Mouse (Mus musculus) thymus, postnatal 4 days (tissue): ENCODE measurements around the gene Tuba3a.
"Not testable (repeated sequence)": the region's sequence is repeated elsewhere in the genome, so short reads cannot be mapped to it uniquely, and the experiment has no call there.

ENCODE experiments used
- DNase-seq: peaks from one replicate; pipeline ENCODE4 v3.0.0; 2021

The Tuba3a gene

DNA sequence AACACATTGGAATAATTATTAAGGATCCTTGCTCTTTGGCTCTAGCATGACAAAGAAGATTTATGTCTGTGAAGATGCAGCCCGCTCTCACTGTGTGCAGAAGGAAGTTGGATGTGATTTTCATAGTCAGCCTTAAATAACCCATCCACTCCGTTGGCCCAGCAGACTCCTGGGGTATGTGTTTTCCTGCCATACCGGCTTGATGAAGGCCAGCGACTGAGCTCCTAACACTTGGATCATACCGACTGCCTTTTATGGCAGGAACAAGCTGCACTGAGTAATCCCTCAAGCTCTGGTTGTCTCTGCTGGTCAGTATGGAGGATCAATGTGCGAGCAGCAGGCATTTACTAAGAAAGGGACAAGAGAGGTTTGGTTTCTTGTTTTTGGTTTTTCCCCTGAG, 19.6 kb upstream of the Tuba3a start:
- no peak for DNase-seq

DNA sequence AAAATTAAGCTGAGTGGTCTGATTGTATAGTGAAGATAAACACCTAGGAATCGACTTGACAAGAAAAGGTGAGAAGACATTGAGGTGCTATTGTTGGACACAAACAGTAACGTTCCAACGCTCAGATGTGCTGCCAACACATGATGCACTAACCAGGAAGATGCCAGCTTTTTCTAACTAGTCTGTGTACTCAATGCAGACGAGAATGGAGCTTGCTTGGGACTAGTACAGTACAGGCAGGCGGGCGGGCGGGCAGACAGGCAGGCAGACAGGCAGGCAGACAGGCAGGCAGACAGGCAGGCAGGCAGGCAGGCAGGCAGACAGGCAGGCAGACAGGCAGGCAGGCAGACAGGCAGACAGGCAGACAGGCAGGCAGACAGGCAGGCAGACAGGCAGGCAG, 18.6 kb upstream of the Tuba3a start:
- DNase-seq = not testable (repeated sequence)

DNA sequence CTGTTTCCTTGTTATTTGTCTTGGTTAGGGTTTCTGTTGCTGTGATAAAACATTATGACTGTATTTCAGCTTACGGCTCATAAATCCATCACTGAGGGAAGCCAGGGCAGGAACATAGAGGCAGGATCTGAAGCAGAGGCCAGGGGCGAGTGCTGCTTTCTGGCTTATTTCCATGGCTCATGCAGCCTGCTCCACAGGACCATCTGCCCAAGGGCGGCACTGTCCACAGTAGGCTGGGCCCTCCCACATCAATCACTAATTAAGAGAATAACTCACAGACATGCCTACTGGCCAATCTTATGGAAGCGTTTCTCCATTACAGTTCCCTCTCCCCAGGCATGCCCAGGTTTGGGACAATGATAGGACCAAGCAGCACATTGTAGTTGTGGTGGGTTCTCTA, 17.4 kb upstream of the Tuba3a start:
- DNase-seq = no peak

DNA sequence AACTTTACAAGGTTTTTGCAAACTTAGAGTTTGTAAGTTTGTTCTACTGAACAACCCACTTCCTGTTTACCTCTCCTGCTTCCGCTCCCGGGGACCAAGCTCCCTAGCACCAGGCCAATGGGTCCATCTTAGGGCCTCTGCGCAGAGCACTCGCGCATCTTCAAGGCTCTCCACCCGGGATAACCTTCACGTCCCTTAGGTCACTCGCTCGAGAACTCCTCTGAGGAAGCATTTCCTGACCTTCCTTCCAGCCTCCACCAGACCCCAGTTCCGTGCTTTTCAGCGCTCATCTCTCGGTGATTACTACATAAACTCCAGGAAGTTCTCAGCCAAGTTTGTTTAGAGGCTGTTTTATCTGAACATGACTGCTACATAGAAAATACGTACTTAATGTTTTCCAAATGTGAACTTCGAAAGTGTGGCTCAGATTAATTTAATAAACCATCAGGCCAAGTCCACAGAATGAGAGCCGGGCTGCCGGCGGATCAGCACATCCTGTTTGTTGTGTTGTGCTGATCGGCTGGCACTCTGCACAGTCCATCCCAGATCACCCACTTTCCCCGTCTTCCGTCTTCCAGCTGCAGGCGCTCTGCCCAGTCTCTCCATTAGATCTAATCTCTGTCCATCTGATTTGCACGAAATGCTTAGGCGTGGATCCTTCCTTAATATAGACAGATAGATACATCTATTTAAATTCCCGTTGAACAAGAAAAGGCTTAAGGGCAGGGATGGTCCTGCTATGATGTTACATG, 16.6 kb upstream of the Tuba3a start:
- DNase-seq = peak; percentile 43

DNA sequence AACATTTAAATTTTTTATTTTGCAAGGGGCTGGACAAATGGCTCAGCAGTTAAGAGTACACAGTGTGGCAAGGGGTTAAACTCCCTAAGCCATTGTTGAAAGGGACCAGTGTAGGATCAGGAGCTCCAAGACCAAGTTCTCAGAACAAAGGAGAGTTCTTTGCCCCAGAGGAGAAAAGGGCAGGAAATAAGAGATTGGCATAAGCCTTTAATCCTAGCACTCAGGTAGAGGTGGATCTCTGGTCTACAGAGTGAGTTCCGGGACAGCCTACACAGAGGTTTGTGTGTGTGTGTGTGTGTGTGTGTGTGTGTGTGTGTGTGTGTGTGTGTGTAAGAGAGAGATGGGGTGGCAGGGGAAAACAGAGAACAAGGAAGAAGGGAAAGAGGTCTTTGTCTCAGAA, 15.1 kb upstream of the Tuba3a start:
- DNase-seq = no peak

DNA sequence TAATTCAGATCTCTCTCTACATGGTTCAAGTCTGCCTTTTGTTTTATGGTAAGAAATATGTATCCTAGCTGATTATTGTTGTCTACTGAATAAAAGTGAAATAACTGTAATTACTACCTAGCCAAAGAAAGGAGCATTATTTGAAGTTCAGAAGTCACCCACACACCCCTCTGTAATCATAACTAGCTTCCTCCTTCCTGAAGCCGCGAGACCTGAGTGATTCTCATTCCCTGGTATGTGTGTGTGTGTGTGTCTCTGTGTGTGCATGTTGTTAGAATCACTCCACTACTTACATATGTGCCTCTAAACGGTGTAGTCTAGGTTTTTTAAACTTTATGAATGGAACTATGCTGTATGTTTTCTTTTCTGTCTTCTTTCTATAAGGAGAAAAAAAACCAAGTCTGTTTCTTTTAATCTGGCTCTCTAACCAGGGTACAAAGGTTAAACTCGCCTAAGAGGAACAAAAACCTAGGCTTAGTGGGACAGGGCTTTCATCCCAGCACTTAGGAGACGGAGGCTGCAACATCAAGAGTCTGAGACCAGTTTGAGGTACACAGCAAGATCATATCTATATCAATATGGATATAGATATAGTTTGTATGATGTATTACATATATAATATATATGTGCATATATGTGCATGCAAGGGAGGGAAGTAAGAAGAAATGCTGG, 11.4 kb upstream of the Tuba3a start:
- DNase-seq = no peak

DNA sequence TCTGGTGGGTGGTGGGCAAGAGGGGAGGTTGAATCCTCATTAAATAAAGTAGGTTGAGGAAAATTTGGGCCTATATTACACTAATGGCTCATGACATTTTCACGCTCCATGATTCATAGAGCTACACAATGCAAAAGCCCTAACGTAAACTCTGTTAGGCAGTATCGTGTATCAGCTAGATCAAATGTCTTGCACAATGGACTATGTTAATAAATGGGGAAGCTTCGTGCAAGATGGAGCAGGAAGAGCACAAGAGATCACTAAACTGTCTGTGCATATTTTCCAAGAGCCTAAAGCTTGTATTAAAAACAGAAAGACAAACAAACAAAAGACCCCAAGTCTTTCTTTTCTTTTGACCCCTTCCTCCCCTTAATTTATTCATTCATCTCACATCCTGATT, 8.2 kb upstream of the Tuba3a start:
- no peak for DNase-seq

DNA sequence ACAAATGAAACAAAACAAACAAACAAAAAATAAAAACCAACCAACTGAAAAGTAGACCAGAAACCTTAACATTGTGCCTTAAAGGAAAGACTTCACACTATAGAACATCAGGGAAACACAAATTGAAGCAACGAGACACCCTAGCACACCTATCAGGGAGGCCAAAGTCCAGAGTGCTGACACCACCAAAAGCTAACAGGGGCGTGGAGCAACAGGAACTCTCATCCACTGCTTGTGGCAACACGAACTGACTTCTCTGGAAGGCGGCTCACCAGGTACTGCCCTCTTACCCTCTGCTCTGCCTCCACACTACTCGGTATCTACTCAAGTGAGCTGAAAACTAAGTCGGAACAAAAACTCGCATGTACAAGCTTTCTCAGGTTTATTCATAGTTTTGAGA, 6.4 kb upstream of the Tuba3a start:
- DNase-seq = no peak

DNA sequence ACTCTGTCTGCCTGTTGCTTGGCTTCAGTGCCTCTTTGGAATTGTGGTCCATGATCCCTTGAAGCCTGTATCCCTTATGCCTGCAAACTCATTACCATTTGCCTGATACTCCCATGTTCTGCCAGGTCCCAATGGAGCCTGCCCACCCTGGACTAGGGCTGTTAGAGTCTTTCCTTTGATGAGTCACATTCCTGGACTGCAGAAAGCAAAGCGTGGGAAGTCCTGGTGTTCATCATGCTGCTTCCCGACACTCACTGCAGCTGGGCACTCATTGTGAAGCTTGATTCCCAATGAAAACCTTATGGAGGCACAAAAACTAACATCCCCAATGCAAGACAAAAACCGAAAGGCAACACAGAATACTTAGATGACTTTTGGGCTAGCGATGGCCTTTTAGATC, 5.5 kb upstream of the Tuba3a start:
- DNase-seq = no peak

DNA sequence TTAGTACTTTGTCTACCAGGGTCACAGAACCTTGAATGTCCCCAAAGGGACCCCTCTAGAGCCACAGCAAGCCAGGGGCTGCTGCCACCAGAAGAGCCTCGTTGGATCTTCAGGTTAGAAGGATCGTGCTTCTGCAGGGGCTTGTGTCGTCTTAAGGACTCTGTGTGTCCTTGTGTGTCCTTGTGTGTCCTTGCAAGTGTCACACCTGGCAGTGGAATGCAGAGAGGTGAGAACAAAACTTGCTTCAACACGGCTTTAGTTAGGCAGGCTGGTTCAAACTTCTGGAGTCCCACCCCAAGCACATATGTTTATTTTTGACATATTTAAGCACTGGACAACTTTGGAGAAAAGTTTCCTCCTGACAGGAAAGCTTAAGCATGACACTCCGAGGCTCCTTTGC, 2.9 kb upstream of the Tuba3a start:
- no peak for DNase-seq

DNA sequence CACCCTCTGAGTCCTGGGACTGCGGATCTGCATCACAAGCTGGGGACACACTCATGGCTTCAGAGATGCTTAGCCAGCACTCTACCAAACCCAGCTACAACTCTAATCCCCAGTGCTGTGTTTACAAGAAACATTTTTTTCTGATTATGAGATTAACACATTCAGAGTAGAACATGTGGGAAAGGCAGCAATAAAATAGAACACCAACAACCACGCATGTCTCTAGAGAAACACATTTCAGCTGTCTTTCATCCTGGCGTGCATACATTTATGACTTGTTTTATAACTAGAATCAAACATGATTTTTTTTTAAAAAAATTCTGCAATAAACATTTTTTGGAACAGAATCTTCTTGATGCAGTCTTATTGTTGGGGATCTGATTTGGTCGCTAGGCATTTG, 1.1 kb upstream of the Tuba3a start:
- DNase-seq = no peak

DNA sequence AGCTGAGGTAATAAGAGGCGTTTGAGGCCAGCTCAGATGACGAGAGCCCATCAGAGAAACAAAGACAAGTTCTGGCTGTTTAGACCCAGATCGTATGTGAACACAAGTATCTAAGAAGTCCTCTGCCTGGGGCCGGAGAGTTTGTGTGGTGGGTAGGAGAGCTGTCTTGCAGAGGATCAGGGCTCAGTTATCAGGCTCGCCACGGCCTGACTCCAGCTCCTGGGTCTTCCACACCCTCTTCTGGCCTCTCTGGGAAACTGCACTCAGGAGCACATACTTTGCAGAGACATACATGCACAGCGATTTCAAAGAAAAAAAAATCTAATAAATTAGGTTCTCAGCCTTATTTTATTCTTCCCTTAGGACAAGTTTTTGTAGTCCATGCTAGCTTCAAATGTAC, 1.1 kb downstream of the Tuba3a start:
- no peak for DNase-seq

DNA sequence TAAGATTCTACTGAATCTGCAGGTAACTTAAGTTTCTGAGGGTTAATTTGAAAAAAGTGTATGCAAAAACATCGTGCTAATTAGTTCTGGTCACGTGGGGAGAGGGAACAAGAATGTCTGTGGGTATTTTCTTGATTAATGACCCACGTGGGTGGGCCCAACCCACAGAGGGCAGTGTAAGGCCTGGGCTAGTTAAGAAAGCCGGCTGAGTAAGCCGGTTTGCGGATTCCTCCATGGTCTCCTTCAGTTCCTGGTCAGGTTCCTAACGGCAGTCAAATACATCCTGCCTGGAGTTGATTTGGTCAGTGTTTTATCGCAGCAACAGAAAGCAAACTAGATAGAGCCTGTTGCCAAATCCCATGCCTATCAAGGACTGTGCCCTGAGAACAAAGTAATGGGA, 1.6 kb downstream of the Tuba3a start:
- no peak for DNase-seq

DNA sequence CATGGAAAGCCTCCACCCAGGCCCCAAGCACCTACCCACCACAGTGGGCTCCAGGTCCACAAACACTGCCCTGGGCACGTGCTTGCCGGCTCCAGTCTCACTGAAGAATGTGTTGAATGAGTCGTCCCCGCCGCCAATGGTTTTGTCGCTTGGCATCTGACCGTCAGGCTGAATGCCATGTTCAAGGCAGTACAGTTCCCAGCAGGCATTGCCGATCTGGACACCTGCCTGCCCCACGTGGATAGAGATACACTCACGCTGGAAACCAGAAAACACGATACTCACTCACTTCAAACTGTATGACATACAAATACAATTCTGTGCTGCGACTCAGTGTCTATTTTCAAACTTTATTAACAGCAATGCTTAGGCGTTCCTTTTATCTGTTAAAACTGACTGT, 3.1 kb downstream of the Tuba3a start:
- DNase-seq = not testable (repeated sequence)

DNA sequence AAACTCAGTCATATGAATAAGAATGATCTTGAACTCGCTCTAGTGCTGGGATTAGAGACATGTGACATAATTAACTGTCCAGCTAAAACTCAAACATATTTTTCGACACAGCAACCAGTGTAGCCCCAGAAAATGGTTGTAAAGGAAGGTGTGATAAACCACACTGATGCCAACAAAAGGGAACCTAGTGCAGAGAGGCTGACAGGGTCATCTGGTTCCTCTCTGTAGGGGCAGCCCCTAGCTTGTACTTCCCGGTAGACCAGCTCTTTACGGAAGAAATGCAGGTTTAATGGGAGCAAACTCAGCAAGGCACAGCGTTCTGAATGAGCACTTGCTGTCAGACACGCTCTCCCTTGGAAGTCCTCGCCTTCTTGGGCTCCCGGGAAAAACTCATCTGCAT, 6.1 kb downstream of the Tuba3a start:
- DNase-seq = no peak

DNA sequence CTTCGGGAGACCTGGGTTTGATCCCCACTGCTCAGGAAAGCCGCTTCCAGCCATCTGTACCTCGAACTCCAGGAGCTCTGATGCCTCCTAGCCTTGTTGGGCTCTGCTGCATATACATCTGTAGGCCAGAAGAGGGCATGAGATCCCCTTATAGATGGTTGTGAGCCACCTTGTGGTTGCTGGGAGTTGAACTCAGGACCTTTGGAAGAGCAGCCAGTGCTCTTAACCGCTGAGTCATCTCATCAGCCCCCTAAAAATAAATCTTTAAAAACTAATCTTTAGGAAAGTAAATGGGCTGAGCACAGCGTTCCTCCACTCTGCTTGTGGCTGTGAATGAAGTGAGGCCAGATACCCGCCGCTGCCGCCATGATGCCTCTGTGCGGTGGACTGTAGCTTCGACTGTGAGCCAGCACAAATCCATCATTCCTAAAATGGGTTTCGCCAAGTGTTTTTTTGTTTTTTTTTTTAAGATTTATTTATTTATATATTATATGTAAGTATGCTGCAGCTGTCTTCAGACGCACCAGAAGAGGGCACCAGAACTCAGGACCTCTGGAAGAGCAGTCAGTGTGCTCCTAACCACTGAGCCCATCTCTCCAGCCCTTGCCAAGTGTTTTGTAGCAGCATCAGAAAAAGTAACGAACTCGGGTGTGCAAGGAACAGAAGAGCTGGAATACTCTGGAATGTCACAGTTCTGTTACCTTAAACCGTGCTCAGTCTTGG, 10.8 kb downstream of the Tuba3a start:
- DNase-seq = peak; percentile 73

DNA sequence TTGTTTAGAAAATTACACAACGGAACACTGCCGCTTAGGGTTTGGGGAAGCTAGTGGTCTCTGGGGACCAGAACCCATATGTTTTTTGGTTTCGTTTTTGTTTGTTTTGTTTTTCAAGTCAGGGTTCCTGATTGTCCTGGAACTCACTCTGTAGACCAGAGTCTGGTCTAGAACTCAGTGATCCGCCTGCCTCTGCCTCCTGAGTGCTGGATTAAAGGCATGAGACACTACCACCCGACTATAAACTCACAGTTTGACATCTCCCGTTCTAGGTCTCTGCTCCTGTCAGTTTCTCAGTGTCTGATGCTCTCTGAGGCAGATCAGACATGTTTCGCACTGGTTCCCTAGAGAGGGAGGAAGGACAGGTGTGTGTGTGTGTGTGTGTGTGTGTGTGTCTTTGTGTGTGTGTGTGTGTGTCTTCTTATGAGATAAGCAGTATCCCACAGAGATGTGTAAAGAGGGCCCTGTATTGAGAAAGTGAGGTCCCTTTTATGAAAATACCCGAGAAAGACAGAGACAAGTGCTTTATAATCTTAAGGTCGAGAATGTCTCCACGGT, 13.5 kb downstream of the Tuba3a start:
- no peak for DNase-seq

DNA sequence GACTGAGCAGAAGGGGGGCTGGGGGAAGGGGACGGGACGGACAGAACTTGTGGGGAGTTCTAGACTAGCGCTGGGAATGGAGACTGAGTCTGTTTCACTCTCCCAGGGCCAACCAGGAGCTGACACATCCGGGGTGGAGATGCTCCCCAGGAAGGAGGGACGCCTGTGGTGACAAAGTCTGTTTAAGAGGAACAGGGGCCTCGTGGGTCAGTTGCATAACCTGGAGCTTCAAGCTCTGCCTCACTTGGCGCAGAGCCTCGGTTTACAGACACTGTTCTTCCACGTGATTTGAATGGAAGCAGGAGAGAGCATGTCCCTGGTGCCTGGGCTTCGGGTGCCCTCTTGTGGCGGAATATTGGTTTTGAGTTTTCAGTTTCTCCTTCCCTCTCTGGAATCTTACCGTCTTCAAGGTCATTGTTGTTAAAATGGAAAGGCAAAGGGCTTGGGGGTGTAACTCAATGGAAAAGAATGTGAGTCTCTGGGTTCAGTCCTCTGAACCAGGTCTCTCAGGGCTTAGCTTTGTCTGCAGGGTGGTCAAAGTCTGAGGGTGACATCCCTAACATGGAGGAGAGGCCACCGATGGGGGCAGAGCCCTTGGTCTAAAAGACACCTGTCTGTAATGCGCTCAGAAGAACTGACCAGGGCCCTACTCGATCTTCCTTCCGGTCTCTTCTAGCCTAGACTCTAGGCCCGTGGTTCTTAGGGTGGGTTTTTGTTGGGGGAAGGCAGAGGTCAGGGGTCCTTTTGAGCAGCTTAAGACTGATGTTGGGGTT, 14.2 kb downstream of the Tuba3a start:
- DNase-seq = peak; percentile 91

DNA sequence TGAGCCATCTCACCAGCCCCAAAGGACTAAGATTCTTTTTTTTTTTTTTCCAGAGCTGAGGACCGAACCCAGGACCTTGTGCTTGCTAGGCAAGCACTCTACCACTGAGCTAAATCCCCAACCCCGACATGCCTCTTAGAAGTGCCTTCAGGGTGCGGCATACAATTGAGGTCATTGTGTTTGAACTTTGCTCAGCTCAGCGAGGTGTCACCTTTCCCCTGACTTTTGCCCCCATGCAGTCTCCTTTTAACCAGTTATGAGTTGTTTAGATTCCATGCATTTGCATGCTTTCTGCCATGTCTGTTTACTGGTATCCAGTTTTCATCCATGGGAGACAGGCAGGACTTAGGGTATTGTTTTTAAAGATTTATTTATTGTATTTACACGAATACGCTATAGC, 17.0 kb downstream of the Tuba3a start:
- no peak for DNase-seq

DNA sequence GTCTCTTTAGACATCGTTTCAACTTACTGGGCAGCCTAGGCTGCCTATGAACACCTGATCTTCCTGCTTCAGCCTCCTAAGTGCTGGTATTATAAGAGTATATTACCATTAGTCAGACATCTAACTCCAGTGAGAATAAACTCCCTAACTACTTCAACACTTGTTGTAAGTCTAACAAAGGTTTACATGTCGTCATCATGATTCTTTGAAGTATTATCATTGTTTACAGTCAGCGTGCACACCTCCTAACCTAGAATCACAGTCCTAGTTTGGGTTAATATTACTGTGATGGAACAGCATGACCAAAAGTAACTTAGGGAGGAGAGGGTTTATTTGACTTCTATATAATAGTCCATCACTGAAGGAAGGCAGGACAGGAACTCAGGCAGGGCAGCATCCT, 18.4 kb downstream of the Tuba3a start:
- no peak for DNase-seq

DNA sequence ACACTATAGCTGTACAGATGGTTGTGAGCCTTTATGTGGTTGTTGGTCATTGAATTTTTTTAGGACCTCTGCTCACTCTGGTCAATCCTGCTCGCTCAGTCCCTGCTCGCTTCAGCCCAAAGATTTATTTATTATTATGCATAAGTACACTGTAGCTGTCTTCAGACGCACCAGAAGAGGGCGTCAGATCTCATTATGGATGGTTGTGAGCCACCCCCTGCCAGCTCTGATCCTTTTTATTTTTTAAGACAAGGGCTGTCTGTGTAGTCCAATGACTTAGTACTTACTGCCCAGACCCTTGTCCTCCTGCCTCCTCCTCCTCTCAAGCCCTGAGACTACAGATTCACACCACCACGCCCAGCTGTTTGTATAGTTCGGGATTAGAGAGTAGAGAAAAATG, 19.2 kb downstream of the Tuba3a start:
- DNase-seq = not testable (repeated sequence)

DNA sequence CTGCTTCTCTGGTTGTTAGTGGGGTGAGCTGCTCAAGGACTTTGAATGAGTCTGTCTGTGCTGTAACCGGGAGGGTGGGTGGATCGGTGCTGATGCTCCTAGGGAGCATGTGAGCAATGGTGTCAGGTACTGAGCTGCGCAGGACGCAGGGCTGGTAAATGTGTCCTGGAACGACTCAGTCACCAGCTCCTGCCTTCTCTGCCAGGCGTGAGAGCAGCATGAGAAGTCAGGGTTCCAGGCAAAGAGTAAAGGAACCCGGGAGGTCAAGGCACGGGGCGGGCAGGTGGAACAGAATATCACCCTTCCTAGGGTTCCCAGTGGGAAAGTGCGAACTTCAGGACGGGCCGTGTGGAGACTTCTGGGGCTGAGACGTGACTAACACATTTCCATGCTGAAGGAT, 19.8 kb downstream of the Tuba3a start:
- DNase-seq = no peak

DNA sequence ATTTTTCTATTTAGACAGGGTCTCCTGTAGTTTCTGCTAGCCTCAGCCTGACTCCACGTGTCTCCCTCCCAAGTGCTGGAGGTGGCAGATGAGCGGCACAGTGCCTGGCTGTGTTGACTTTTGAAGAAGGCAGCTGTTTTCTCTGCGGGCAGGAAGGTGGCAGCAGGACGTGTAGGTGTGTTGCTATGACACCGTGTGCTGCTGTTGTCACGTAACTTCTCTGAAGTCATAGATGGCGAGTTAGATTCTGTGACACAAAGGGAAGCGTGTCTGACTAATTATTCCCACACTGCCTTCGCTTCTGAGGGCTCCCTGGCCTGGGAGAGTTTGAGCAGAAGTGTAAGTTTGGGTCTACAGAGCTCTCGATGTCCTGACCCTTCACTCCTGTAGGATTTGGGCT, 20.6 kb downstream of the Tuba3a start:
- DNase-seq = peak; percentile 78
